Mouse (Mus musculus) erythroblast, embryonic 14.5 days (primary cell): ENCODE data around the gene Rbfox1. TPM values are rescaled to one million over a fixed set of nuclear protein-coding genes. Genes with fewer than 3 reads are reported as not detected.

Experiments
- H3K27me3 ChIP-seq: 2 replicates; pipeline ENCODE4 v1.6.1; 2012; ENCODE audit warnings: inconsistent platforms; ENCODE audit not compliant: control insufficient read depth
- H3K36me3 ChIP-seq: 2 replicates; pipeline ENCODE4 v1.6.1; 2012; ENCODE audit warnings: mild to moderate bottlenecking, inconsistent platforms; ENCODE audit not compliant: control insufficient read depth
- H3K4me1 ChIP-seq: 2 replicates; pipeline ENCODE4 v1.6.1; 2012; ENCODE audit warnings: inconsistent platforms; ENCODE audit not compliant: control insufficient read depth
- H3K4me3 ChIP-seq: replicated peaks from 2 replicates; pipeline ENCODE3; 2012; ENCODE audit warnings: moderate library complexity, mild to moderate bottlenecking, inconsistent platforms
- H3K9me3 ChIP-seq: 2 replicates; pipeline ENCODE4 v1.6.1; 2012; ENCODE audit warnings: low read length, inconsistent platforms, mixed read lengths; ENCODE audit not compliant: control insufficient read depth
- GATA1 ChIP-seq: IDR thresholded peaks from 2 replicates; pipeline ENCODE4 v1.6.1; 2012; ENCODE audit warnings: low read length, inconsistent platforms, mixed read lengths
- TAL1 ChIP-seq: IDR thresholded peaks from 3 replicates; pipeline ENCODE4 v1.6.1; 2012; ENCODE audit warnings: low read length, inconsistent platforms, mixed read lengths
- polyA plus RNA-seq: library from polyadenylated mRNA; stranded (reverse); fragments of >175 nt; gene quantifications from 2 replicates; pipeline ENCODE4 v1.2.3, GENCODE M21; 2012

Gene Rbfox1
- polyA plus RNA-seq, 1 experiment: not detected

DNA sequence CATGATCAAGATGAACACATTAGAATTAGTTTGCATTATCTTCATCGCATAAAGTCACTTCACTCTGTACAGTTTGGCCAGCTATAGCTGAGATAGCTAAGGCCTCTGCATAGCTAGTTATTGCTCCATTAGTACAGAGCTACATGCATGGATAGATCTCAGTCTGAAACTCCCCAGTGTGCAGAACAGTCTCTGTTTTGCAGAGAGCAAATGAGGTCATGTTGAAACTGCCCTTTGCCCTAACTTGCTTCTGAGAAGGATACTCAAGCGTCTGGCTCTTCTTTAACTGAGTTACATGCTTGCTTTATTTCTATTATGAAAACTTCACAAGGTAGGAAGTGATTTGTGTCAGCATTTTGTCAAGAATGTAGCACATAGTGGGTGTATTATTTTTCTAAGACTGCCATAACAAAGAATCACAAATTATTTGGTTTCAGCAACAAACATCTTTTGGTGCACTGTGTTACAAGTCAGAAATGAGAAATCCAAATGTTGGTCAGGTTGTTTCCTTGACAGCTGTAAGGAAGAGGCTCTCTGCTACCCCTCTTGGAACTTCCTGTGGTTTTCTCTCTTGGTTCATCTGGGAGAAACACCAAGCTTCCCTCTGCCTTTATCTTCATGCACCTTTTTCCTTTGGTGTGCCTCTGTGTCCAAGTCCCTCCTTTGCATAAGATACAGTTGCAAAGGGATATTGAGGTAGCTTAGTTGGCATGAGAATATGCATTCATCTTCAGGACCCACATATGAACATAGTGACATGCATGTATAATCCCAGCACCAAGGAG lies 1321.2 kb downstream of the Rbfox1 start:
- Histone ChIP-seq H3K27me3 (no peaks in the 10 kb centered on the region), H3K4me3 (no peak overlapping the region), H3K4me1 (no peaks in the 10 kb centered on the region), H3K36me3 (no peaks in the 10 kb centered on the region), H3K9me3 (no peaks in the 10 kb centered on the region)
- TF ChIP-seq TAL1 (no peak), GATA1 (no peak)

DNA sequence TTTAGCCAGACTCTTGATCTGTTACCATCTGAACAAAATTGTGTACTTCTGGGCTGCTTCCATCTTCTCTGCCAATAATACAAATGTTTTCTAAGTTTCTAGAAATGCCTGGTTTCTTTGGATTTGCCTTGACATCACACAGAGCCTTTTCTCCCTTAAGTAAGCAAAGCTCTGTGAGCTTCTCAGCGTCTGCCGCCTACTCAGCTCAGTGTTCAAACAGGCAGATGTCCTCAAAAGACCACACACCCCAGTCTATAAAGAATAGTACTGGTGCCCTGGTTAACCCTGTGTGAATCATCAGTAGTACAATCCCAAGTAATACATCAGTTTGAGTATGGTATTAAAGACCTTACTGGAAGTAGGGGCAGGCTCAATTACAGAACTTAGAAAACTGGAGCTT lies 1322.4 kb downstream of the Rbfox1 start:
- Histone ChIP-seq H3K27me3 (no peaks in the 10 kb centered on the region), H3K9me3 (no peaks in the 10 kb centered on the region), H3K36me3 (no peaks in the 10 kb centered on the region), H3K4me1 (no peaks in the 10 kb centered on the region), H3K4me3 (no peak overlapping the region)
- TF ChIP-seq GATA1 (no peak), TAL1 (no peak)

DNA sequence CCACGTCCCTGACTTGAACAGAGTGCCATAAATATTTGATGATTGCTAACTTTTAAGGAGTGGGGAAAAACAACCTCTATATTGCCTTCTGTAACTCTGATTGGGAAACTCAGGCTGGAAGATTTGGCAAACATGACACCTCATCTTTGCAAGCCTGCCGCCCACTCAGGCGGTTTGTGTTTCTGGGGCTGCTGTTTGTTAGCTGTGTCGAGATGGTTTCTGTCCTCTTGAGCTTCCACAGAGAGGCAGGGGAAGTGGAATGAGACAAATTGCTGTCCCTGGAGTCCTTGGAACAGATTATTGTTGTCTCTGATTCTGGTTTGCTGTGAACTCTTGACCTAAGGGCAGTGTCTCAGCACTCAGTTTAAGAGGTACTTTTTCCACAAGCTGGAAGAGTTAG lies 1327.6 kb downstream of the Rbfox1 start:
- Histone ChIP-seq H3K4me1 (no peaks in the 10 kb centered on the region), H3K9me3 (no peaks in the 10 kb centered on the region), H3K4me3 (no peak overlapping the region), H3K27me3 (no peaks in the 10 kb centered on the region), H3K36me3 (no peaks in the 10 kb centered on the region)
- no peak for TF ChIP-seq GATA1
- TF ChIP-seq TAL1: no peak

DNA sequence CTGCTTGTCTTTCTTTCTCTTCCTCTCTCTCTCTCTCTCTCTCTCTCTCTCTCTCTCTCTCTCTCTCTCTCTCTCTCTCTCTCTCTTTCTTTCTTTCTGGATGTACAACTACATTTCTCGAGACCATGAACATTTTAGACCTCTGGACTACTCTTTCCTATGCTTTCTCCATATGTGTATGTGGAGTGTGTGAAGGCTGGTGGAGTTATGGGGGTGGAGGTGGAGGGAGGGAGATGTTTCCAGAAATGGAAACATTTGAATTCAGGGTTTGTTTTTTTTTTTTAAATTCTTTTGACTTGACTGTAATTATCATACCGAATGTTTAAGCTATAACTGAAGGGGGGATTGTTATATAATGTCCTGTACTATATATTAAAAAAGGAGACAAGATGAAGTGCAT lies 1338.1 kb downstream of the Rbfox1 start:
- Histone ChIP-seq H3K36me3 (no peaks in the 10 kb centered on the region), H3K4me3 (no peak overlapping the region), H3K9me3 (no peaks in the 10 kb centered on the region), H3K4me1 (no peaks in the 10 kb centered on the region), H3K27me3 (no peaks in the 10 kb centered on the region)
- TF ChIP-seq TAL1: no peak
- TF ChIP-seq GATA1: no peak

DNA sequence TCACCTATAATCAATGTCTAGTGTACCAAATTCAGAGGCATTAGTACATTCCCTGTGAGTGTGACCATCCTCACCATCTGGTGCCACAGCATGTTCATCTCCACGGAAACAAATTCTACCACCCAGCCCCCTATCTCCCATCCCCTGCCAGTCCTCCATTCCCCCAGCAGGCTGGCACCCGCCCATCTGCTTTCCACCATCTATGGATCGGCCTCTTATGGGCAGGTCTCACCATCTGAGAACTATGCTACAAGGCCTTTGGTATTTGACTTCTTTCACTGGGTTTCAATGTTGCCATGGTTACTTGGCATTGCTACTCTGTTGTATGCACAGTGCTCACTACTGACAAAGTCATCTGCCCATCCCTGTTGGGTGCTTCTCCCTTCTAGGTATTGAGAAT lies 1340.8 kb downstream of the Rbfox1 start:
- H3K4me1 ChIP-seq: no peaks in the 10 kb centered on the region
- TF ChIP-seq TAL1 (no peak), GATA1 (no peak)
- H3K36me3 ChIP-seq: no peaks in the 10 kb centered on the region
- H3K27me3 ChIP-seq: no peaks in the 10 kb centered on the region
- no peak overlapping the region for H3K4me3 ChIP-seq
- no peaks in the 10 kb centered on the region for H3K9me3 ChIP-seq

DNA sequence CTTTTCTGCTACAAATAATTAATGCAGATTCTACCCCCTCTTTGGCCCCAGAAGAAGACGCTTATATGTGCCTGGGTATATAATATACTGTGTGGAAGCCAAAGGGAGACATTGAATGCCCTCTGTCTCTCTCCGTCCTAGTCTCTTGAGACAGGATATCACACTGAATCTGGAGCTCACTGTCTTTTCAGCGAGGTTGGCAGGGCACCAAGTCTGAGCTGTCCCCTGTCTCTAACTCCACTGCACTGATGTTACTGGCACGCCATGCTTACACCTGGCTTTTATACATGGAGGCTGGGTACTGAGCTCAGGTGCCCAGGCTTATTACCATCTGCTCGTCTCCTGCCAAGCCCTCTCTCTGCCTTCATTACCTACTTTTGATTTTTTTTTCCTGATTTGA lies 1343.1 kb downstream of the Rbfox1 start:
- no peaks in the 10 kb centered on the region for H3K36me3 ChIP-seq
- H3K4me1 ChIP-seq: no peaks in the 10 kb centered on the region
- TF ChIP-seq TAL1 (no peak), GATA1 (no peak)
- H3K4me3 ChIP-seq: no peak overlapping the region
- H3K27me3 ChIP-seq: no peaks in the 10 kb centered on the region
- H3K9me3 ChIP-seq: no peaks in the 10 kb centered on the region

DNA sequence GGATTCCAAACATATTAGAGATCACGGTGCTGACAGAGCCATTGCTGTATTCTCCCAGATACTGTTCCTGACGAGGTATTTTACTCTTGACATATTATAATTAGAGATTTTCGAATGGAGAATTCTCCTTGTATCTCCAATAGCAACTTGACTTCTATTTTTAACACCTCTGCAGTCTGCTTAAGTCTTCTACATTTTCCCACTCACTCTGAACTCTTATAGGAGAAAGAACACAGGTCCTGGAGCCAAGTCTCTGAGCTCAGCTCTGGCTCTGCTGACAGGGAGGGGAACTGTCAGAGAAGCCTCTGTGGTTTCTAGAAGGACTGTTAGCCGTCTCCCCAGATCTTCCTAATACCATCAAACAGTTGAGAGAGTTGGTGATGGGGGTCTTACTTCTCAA lies 1344.1 kb downstream of the Rbfox1 start:
- no peaks in the 10 kb centered on the region for H3K9me3 ChIP-seq
- H3K36me3 ChIP-seq: no peaks in the 10 kb centered on the region
- TF ChIP-seq TAL1 (no peak), GATA1 (no peak)
- H3K4me3 ChIP-seq: no peak overlapping the region
- H3K4me1 ChIP-seq: no peaks in the 10 kb centered on the region
- H3K27me3 ChIP-seq: no peaks in the 10 kb centered on the region

DNA sequence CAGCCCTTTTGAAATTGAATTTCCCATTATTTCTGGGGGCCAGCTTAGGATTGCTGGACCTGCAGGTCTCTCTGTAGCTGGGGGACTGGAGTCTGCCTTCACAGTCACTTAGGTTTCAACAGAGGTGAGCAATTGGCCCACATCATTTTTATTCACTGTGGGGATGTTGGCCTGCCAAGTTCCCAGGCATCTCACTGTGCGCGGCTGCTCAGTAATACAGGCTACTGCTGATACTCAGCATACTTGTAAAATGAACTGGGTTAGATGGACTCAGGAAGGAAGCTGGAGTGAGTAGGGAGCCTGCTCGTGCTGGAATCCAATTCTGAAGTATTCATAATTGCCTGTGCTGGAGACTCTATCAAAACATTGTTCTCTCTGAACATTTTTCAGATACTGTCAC lies 1356.5 kb downstream of the Rbfox1 start:
- TF ChIP-seq TAL1: no peak
- TF ChIP-seq GATA1: no peak
- H3K4me1 ChIP-seq: no peaks in the 10 kb centered on the region
- no peaks in the 10 kb centered on the region for H3K36me3 ChIP-seq
- H3K27me3 ChIP-seq: no peaks in the 10 kb centered on the region
- no peaks in the 10 kb centered on the region for H3K9me3 ChIP-seq
- H3K4me3 ChIP-seq: no peak overlapping the region

DNA sequence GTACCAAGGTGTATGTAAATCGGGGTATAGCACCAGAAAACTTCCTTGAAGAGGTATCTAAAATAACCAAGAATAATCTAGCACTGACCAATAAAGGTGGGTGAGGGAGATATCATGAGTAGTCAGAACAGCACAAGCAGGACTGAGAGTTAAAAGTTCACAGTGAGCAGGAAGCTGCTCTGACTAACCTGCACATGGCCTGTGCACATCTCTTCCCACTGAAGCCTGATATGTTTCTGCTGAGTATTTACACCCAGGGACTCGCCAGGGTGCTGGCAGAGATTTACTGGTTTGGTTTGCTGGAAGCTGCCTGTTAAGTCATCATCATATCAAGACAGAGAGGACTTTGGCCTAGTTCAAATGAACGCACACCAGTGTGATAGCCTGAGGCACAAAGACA lies 1357.3 kb downstream of the Rbfox1 start:
- Histone ChIP-seq H3K4me3 (no peak overlapping the region), H3K36me3 (no peaks in the 10 kb centered on the region), H3K4me1 (no peaks in the 10 kb centered on the region), H3K9me3 (no peaks in the 10 kb centered on the region), H3K27me3 (no peaks in the 10 kb centered on the region)
- TF ChIP-seq TAL1 (no peak), GATA1 (no peak)

DNA sequence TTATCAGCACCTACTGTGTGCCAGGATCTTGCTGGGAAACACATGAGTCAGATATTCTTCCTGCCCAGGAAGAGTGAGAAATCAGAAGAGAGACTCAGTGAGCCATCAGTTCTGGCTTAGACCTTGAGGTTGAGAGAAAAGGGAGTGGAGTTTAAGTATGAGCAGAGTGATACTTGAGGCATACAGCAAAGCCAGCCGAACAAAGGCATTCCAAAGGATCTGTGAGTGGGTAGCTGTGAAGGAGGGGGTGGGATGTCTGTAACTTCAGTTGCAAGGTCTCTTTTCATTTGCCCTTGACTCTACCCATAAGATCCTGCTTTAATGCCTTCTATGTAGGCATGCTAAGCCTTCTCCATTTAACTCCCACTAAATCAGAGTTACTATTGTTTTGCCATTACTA lies 1359.2 kb downstream of the Rbfox1 start:
- H3K36me3 ChIP-seq: no peaks in the 10 kb centered on the region
- TF ChIP-seq GATA1 (no peak), TAL1 (no peak)
- H3K27me3 ChIP-seq: no peaks in the 10 kb centered on the region
- no peaks in the 10 kb centered on the region for H3K9me3 ChIP-seq
- H3K4me1 ChIP-seq: no peaks in the 10 kb centered on the region
- no peak overlapping the region for H3K4me3 ChIP-seq
